9 mouse cellular contexts compared by ENCODE assay signal in genomic region chr16:24393556-24394210, GRCm38 (mm10). TPM values are rescaled to one million over a fixed set of nuclear protein-coding genes. Genes with fewer than 3 reads are reported as not detected.
DNase-seq lines count a peak whose midpoint lies in the region; ATAC-seq lines count a peak whose summit lies in the region.
"Had no signal": no experiment of that assay in that cellular context is flagged by ENCODE, and none has a peak within 500 bp of the region (broad histone marks: within the 10 kb centered on the region; RNA-seq: fewer than 3 reads in every experiment).

No protein-coding gene starts in this region.

- WGBS in forebrain, embryonic 11.5 days: under 1% methylated on average over 69 of the region's 76 CpGs

- peak; percentile 85 to 90 for DNase-seq in adrenal gland, postnatal 36 days
- DNase-seq in forebrain, embryonic 11.5 days (ENCODE audit: low spot score): peak; percentile 76
- DNase-seq in heart, postnatal 14 days: peak; percentile 67 to 83
- DNase-seq in layer of hippocampus, postnatal 36 days: peak; percentile 27 to 35
- peak; percentile 50 for DNase-seq in splenic B cell, adult 2 months (ENCODE audit: low read depth, low spot score)

- H3K4me2 ChIP-seq in forebrain, embryonic 11.5 days (ENCODE audit: low read depth, low read length, severe bottlenecking): peak overlapping the region; percentile 75

- intact Hi-C loops in heart, postnatal 14 days (cut with DNase I): loop anchor here (5.0 kb wide), 5 partner anchors 41 to 669 kb away; partner anchors contain the start of genes Bcl6 and Gm37419

- peak overlapping the region; percentile 90 for H3K9ac ChIP-seq in forebrain, embryonic 11.5 days (ENCODE audit: low read length)

- H3K4me3 ChIP-seq in erythroblast, embryonic 14.5 days (replicated peaks): peak overlapping the region; percentile 56
- H3K4me3 ChIP-seq in forebrain, embryonic 11.5 days (ENCODE audit: low read depth, low read length): peak overlapping the region; percentile 89

- ATAC-seq in erythroblast, adult 5-6 weeks (replicated peaks; ENCODE audit: low FRiP score, poor library complexity, severe bottlenecking): no peak
- ATAC-seq in forebrain, embryonic 11.5 days (replicated peaks; ENCODE audit: low FRiP score): peak; percentile 76
- peak; percentile 21; the same call in 1 of the 2 replicates for ATAC-seq in megakaryocyte progenitor cell, adult 5-6 weeks (replicated peaks; ENCODE audit: poor library complexity)

- peaks cover 42% of the 10 kb centered on the region for H3K27me3 ChIP-seq in erythroblast, embryonic 14.5 days (ENCODE audit: control insufficient read depth)
- no peaks in the 10 kb centered on the region for H3K27me3 ChIP-seq in forebrain, embryonic 11.5 days (ENCODE audit: control insufficient read depth, insufficient read depth, low read length)
- no peaks in the 10 kb centered on the region; the same call in 1 of the 2 replicates for H3K27me3 ChIP-seq in splenic B cell, adult 2 months (ENCODE audit: control insufficient read depth, insufficient read depth, low read length, poor library complexity, severe bottlenecking)

- H3K36me3 ChIP-seq in erythroblast, embryonic 14.5 days (ENCODE audit: control insufficient read depth): no peaks in the 10 kb centered on the region
- H3K36me3 ChIP-seq in forebrain, embryonic 11.5 days (ENCODE audit: control insufficient read depth, insufficient read depth, low read length): no peaks in the 10 kb centered on the region
- no peaks in the 10 kb centered on the region for H3K36me3 ChIP-seq in splenic B cell, adult 2 months (ENCODE audit: control insufficient read depth, insufficient read depth, low read length, poor library complexity, severe bottlenecking)
- H3K36me3 ChIP-seq: G1E had no signal

- no peaks in the 10 kb centered on the region for H3K9me3 ChIP-seq in erythroblast, embryonic 14.5 days (ENCODE audit: control insufficient read depth, low read length)
- H3K9me3 ChIP-seq in forebrain, embryonic 11.5 days (ENCODE audit: control insufficient read depth, low read length): no peaks in the 10 kb centered on the region

- H3K27ac ChIP-seq in forebrain, embryonic 11.5 days (ENCODE audit: low read depth, low read length): peak overlapping the region; percentile 77

- no peaks in the 10 kb centered on the region; the same call in 1 of the 2 replicates for H3K4me1 ChIP-seq in erythroblast, embryonic 14.5 days (ENCODE audit: control insufficient read depth)
- peaks cover 5% of the 10 kb centered on the region; the same call in 1 of the 2 replicates for H3K4me1 ChIP-seq in forebrain, embryonic 11.5 days (replicated peaks; ENCODE audit: control insufficient read depth, insufficient read depth, low read length)

RNA-seq across cellular contexts. Expression of gene Lpp, which starts 0.4 kb away (rescaled TPM):
- polyA plus RNA-seq in erythroblast, embryonic 14.5 days (2012): 0.02 TPM in 1 of 2 replicates, not detected in the other
- 0.42 and 3.3 TPM in 2 replicates for total RNA-seq in erythroblast, adult 5-6 weeks (2015; ENCODE audit: low replicate concordance)
- 1.3 and 2.0 TPM in 2 replicates for total RNA-seq in erythroblast, adult 5-6 weeks (2017; ENCODE audit: low replicate concordance)
- total RNA-seq in adrenal gland, postnatal 36 days (2021): 10 to 100 TPM; 70.3 to 80.3 TPM
- 20.4 and 22.1 TPM in 2 replicates for polyA plus RNA-seq in forebrain, embryonic 11.5 days (2014; fragmentation: Nextera tagmentation; extraction: Ambion mirVana)
- 10 to 100 TPM; 46.8 to 47.5 TPM for total RNA-seq in heart, postnatal 14 days (2021)
- 10 to 100 TPM in 1 of 2 experiments, 1 to 10 TPM in 1; 7.2 to 11.8 TPM for total RNA-seq in layer of hippocampus, postnatal 36 days (2021)
- 2.5 and 3.8 TPM in 2 replicates for total RNA-seq in megakaryocyte progenitor cell, adult 5-6 weeks (2015)
- 1.2 and 1.3 TPM in 2 replicates for total RNA-seq in megakaryocyte progenitor cell, adult 5-6 weeks (2017)
- polyA plus RNA-seq: G1E had no signal

Comparison
In these comparisons a context has a peak if more than half of its experiments do, and no peak if none do; other contexts are left out.
1. DNase-seq: peak in every context shown above with its lines; median percentile 88 in adrenal gland, postnatal 36 days; 76 in forebrain, embryonic 11.5 days; 75 in heart, postnatal 14 days; 50 in splenic B cell, adult 2 months; 31 in layer of hippocampus, postnatal 36 days.